Mouse (Mus musculus): ENCODE results near the gene Prnd.
A peak's percentile ranks its signal among the peaks of the same experiment; 100 is the strongest.

The Prnd gene

DNA sequence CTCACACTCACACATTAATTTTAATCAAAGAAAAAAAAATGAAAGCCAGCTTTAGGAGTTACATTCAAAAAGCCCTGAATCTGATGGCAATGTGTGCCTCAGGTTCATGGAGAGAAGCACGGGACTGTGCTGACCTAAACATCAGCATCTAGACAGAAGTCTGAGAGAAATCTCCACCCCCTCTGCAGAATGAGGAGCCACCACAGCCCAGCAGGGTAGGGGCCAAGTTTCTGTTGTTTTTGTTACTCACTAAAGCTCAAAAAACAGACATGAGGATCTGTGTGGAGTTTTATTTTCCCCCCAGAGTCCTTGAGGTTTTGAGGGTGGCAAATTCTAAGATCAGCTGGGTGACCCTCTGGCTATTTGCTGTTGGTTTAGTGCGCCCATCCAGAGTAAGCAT lies 37.9 kb downstream of the Prnd start:
- no peak for DNase-seq

DNA sequence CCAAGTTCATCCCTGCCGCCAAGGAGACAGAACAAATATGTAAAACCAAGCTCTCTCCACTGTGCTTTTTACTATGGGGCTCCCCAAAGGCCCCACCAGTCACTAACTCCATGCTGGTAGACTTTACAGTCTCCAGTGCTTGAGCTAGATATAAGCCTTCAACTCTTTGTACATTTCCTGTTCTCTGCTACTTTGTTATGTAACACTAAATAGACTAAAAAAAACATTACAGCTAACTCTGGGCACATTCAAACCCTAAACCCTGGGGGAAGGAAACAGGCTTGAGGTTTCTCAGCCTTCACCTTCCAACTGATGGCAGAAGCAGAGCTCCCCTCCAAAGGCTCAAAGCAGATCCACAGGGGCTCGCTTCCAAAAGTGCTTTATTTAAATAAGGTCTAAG lies 41.8 kb downstream of the Prnd start:
- no peak for DNase-seq

GRCm38 (mm10) chr2:131993151-131993550 lies 42.5 kb downstream of the Prnd start:
- DNase-seq = no peak

DNA sequence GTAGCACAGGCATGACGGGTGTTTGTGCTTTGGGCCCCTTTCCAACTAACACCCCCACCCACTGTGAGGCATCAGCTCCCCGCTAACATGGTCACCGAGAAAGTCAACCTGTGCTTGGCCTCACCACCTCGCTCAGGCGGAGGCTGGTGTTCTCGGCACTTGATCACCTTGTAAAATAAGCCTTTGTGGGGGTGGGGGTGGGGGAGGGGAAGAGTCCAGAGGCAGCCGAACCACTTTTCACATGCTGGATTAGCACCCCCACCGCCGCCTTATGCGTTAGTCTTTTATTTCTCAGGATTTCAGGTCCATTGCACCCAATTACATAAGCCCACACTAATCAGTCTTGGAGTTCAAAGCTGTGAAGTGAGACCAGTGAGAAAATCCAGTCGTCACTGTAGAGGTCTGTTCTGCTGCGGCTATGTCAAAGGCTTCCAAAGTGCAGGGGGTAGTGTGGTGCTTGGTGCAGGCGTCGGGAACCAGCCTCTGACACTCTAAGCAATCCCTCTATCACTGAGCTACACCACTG lies 43.0 kb downstream of the Prnd start:
- no peak for DNase-seq

GRCm38 (mm10) chr2:131994971-131995370 lies 44.3 kb downstream of the Prnd start:
- DNase-seq = no peak

DNA sequence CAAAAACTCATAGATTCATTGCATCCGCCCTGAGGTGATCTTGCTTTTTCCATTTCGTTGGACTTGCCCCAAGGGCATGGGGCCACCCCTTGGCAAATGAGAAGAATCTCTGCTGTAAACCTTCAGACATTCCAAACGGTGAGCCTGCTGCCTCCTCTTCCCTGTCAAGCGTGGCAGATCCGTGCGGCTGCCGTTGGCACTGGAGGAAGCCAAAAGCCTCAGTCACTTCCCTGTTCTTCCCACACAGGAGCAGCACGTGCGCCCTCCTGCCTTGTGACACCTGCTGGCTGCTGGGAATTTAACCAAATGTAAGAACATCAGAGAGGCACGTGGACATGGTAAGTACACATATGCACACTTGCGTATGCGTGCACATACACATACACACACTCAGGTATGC lies 45.1 kb downstream of the Prnd start:
- DNase-seq = peak; percentile 30

DNA sequence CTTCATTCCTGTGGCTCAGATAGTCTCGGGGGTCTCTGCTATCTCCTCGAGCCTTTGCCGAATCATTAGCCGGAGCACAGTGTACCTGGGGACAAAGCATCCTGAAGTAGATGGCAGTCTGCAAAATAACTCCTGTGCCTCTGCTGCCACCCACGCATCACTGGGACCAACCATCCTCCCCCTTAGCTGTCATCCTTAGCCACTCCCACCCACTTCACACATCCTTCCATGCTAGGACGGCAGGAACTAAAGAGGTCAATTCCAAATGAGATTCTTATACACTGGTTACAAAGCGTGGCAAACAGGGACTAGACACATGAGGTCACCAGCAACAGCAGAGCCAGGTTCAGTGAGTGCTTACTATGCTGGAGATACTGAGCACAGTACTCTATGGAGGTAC lies 45.7 kb downstream of the Prnd start:
- no peak for DNase-seq

DNA sequence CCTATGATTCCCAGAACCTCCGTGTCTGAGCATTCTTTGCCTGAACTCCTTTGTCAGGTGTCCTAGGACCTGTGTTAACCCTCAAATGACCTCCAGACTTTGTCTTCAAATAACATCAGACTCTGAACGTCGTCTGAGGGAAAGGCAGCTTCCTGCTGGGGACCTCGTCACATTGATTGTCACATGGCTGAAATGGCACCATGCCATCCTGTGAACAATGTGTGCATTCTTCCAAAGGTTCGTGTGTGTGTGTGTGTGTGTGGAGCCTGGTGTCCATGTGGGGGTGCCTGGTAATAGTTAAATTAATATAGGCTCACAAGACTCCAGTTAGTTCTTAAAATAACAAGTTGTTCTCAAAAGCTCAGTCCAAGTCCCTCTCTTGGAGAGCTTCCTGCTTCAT lies 46.7 kb downstream of the Prnd start:
- DNase-seq = no peak

- no peak for DNase-seq
Observed at GRCm38 (mm10) chr2:132001696-132002334, 51.2 kb downstream of the Prnd start.

DNA sequence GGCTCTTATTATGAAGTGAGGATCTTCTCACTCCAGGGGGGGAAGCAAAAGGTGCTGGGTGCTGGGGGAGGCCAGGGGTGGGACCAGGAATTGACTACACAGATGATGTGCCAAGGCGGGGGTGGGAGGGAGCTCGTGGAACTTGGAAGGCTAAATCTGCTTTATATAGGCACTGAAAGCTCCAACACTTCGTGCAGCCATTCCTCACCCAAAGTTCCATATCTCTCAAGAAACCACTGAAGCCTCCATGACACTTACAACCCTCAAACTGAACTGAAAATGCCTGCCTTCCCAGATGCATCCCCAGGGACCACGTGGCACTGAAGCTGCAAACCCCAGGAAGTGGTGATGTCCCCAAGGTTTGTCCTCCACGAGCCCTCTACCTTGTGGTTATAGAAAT lies 53.3 kb downstream of the Prnd start:
- DNase-seq = no peak

GRCm38 (mm10) chr2:132004495-132005136 lies 54.0 kb downstream of the Prnd start:
- DNase-seq = no peak

DNA sequence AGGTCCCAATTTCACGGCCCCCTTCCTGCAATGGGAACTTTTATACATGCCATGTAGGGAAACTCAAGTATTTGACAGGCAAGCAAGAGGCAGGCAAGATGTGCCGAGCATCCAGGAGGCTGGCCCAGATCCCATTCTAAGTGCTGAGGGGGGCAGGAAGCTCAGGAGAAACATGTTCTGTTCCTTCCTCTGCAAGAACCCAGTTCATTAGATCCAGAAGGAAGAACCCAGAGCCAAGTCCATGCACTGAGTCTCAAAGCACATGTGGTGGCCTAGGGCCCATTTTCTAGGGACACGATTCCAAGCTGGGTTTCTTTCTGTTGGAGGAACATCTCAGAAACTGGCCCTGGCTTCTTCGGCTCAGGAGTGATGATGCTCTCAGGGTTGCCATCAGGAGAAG lies 54.8 kb downstream of the Prnd start:
- DNase-seq = no peak
